Mouse (Mus musculus) forebrain, embryonic 10.5 days (tissue): ENCODE measurements around the gene Scamp4. TPM values are rescaled to one million over a fixed set of nuclear protein-coding genes. Genes with fewer than 3 reads are reported as not detected.
"Not testable (repeated sequence)": the region's sequence is repeated elsewhere in the genome, so short reads cannot be mapped to it uniquely, and the experiment has no call there.

Experiments used
- DNase-seq: peaks from one replicate; pipeline ENCODE4 v3.0.0-alpha.2; 2017; ENCODE audit warnings: low spot score; ENCODE audit errors: extremely low spot score
- H3K27ac ChIP-seq: fragments of 300-500 bp; sonication (generic); 2 replicates; pipeline ENCODE4 v1.5.1; 2016; ENCODE audit warnings: mild to moderate bottlenecking
- H3K27me3 ChIP-seq: fragments of 300-500 bp; sonication (generic); 2 replicates; pipeline ENCODE4 v1.6.1; 2016; ENCODE audit warnings: mild to moderate bottlenecking; ENCODE audit not compliant: poor library complexity, severe bottlenecking
- H3K36me3 ChIP-seq: fragments of 300-500 bp; sonication (generic); replicated peaks from 2 replicates; pipeline ENCODE4 v1.6.1; 2016; ENCODE audit warnings: mild to moderate bottlenecking, moderate library complexity
- H3K4me1 ChIP-seq: fragments of 300-500 bp; sonication (generic); 2 replicates; pipeline ENCODE4 v1.6.1; 2016
- H3K4me3 ChIP-seq: fragments of 300-500 bp; sonication (generic); 2 replicates; pipeline ENCODE4 v1.5.1; 2016; ENCODE audit warnings: mild to moderate bottlenecking, moderate library complexity
- H3K9me3 ChIP-seq: fragments of 300-500 bp; sonication (generic); 2 replicates; pipeline ENCODE4 v1.6.1; 2016; ENCODE audit warnings: mild to moderate bottlenecking, moderate library complexity
- WGBS: fragments of 180-500 bp; shearing (Covaris S2); methylation state at CpG from one replicate; pipeline ENCODE4 v1.1.7; 2016; 5-methylcytosine and 5-hydroxymethylcytosine counted together
- polyA plus RNA-seq: library from polyadenylated mRNA; unstranded; fragments of >200 nt; fragmentation: Nextera tagmentation; extraction: Ambion mirVana; gene quantifications from 2 replicates; pipeline ENCODE4 v1.2.1, GENCODE M21; 2016

The Scamp4 gene
- polyA plus RNA-seq, 1 experiment from 2014 or later: 91.5 TPM

DNA sequence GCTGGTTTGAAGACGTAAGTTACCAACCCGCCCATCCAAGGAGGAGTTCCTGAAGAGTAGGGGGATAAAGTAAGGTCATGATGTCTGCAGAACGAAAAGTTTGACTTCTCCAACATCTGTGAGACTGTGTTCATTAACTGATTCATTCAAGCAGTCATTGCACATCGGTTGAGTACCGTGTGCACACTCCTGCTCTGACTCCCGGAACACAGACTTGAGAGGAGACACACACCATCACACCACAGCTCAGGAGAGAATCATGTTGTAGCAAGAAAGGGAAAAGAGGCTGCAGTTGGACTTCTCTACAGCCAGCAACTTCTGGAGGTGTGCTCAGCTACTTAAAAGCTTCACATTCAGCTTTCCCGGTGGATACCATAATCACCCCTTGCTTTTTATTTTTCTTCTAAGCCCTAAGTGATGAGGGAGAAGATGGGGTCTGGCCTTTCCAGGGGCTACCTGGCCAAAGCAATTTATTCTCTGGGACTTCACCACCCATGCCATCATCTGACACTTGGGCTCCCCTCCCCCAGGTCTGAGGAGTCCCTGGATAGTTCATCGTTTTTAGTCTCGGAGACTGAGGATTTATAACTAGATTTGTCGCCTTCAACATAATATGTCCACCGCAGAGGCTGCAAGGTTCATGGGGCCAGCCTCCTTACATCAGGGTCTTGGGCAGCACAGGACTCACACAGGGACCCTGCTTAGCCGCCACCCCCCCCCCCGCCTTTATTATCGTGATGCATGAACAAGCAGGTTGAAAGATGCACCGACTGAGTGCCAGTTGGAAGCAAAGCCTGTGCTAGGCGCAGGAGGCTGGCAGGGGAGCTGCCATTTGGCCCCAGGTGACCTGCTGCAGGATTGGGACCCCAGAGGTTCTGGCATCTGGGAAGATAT, 18.4 kb downstream of the Scamp4 start:
- Histone ChIP-seq H3K27me3 (no peaks in the 10 kb centered on the region), H3K27ac (peak overlapping the region; percentile 96), H3K36me3 (peaks cover 19% of the 10 kb centered on the region), H3K9me3 (no peaks in the 10 kb centered on the region), H3K4me1 (peaks cover 53% of the 10 kb centered on the region), H3K4me3 (peak overlapping the region; percentile 84)
- no peak for DNase-seq
- WGBS: 57% methylated on average over 16 of the region's 16 CpGs

DNA sequence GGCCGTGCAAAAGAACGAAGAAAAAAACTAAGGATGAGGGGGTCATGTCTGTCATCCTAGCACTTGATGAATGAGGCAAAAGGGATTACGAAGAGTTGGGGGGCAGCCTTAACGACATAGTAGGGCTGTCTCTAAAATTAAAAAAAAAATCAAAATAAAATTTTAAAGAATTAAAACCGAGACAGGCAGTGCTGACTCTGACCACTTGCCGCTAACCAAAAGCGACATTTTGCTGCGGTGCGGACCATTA, 18.9 kb downstream of the Scamp4 start:
- Histone ChIP-seq H3K27ac (peak overlapping the region; percentile 96), H3K9me3 (no peaks in the 10 kb centered on the region), H3K27me3 (no peaks in the 10 kb centered on the region), H3K36me3 (peaks cover 16% of the 10 kb centered on the region), H3K4me3 (peak overlapping the region; percentile 84), H3K4me1 (peaks cover 53% of the 10 kb centered on the region)
- WGBS: 7% methylated on average over 9 of the region's 9 CpGs
- DNase-seq: no peak

DNA sequence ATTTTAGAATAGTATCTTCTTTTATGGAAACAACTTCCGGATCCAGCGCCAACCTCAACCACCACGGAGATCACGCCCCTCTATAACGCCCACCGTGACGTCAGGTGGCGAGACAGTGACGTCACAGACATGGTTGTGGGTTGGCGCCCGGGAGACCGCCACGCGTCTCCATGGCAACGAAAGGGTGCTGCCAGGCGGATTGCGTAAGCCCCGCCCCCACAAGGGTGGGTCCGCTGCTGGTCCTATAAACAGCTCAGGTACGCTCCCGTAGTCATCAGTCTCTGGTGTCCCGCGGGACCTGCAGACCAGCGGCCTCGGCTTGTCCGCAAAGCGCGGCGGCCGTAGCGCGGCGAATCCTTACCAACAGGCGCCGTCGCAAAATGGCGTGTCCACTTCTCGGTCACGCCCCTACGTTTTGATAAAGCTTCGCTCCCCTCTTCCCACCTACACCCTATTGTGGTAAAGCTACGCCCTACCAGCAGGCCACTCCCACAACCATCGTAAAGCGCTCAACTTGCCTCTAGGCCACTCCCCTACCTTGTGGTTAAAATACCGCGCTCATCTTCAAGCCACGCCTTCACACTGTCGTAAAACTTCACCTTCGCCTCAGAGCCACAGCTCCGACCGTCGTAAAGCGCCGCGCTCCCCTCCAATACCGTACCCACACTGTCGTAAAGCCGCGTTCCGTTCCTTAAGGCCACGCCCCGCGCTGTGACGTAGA, 19.4 kb downstream of the Scamp4 start:
- peaks cover 53% of the 10 kb centered on the region for H3K4me1 ChIP-seq
- WGBS: under 1% methylated on average over 64 of the region's 64 CpGs
- H3K9me3 ChIP-seq: no peaks in the 10 kb centered on the region
- H3K4me3 ChIP-seq: peak overlapping the region; percentile 84
- no peaks in the 10 kb centered on the region for H3K27me3 ChIP-seq
- H3K27ac ChIP-seq: peak overlapping the region; percentile 96
- DNase-seq: peak; percentile 99
- peaks cover 16% of the 10 kb centered on the region for H3K36me3 ChIP-seq

GRCm38 (mm10) chr10:80622661-80623456, 20.2 kb downstream of the Scamp4 start, which contains the start of gene Csnk1g2:
TSS of gene Csnk1g2 (plus strand) at chr10:80622838.
- H3K27me3 ChIP-seq: no peaks in the 10 kb centered on the region
- peaks cover 59% of the 10 kb centered on the region for H3K4me1 ChIP-seq
- H3K9me3 ChIP-seq: no peaks in the 10 kb centered on the region
- under 1% methylated on average over 75 of the region's 85 CpGs for WGBS
- DNase-seq: peak; percentile 38
- peaks cover 22% of the 10 kb centered on the region for H3K36me3 ChIP-seq
- peak within 1 kb of the TSS; percentile 96 for H3K27ac ChIP-seq
- H3K4me3 ChIP-seq: peak within 1 kb of the TSS; percentile 84

GRCm38 (mm10) chr10:80623457-80624191, 21.0 kb downstream of the Scamp4 start:
- Histone ChIP-seq H3K4me1 (peaks cover 58% of the 10 kb centered on the region), H3K36me3 (peaks cover 27% of the 10 kb centered on the region), H3K9me3 (no peaks in the 10 kb centered on the region), H3K27me3 (no peaks in the 10 kb centered on the region), H3K4me3 (peak overlapping the region; percentile 84), H3K27ac (peak overlapping the region; percentile 96)
- DNase-seq: peak; percentile 67
- 16% methylated on average over 15 of the region's 15 CpGs for WGBS

GRCm38 (mm10) chr10:80625764-80626163, 23.1 kb downstream of the Scamp4 start:
- H3K4me3 ChIP-seq: peak overlapping the region; percentile 16; the same call in 1 of the 2 replicates
- H3K4me1 ChIP-seq: peaks cover 48% of the 10 kb centered on the region
- WGBS: 98% methylated on average over 4 of the region's 4 CpGs
- no peak for DNase-seq
- no peaks in the 10 kb centered on the region for H3K27me3 ChIP-seq
- no peak overlapping the region for H3K27ac ChIP-seq
- no peaks in the 10 kb centered on the region for H3K9me3 ChIP-seq
- H3K36me3 ChIP-seq: peaks cover 48% of the 10 kb centered on the region

GRCm38 (mm10) chr10:80627685-80628084, 25.0 kb downstream of the Scamp4 start:
- DNase-seq: no peak
- no peaks in the 10 kb centered on the region for H3K27me3 ChIP-seq
- 69% methylated on average over 2 of the region's 2 CpGs for WGBS
- peaks cover 39% of the 10 kb centered on the region for H3K4me1 ChIP-seq
- no peak overlapping the region; the same call in 1 of the 2 replicates for H3K27ac ChIP-seq
- H3K9me3 ChIP-seq: no peaks in the 10 kb centered on the region
- no peak overlapping the region; the same call in 1 of the 2 replicates for H3K4me3 ChIP-seq
- H3K36me3 ChIP-seq: peaks cover 67% of the 10 kb centered on the region

DNA sequence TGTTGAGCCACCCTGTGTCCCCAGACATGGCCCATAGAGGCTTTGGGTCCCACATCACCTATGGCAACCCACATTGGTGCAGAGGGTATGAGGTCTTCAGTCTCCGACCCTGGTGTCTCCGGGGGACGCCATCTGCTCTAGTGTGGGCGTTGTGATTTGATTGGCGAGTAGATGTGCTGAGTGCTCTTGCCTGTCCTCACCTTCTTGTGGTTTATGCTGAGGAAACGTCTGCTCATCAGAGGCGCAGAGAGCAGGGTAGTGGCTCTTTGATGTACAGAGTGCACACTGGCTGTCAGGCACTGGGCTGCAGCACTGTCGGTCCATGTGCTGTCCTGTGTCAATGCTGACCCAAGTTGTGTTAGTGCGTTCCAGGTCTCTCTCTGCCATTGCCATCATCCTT, 26.3 kb downstream of the Scamp4 start:
- WGBS: 94% methylated on average over 9 of the region's 9 CpGs
- Histone ChIP-seq H3K9me3 (no peaks in the 10 kb centered on the region), H3K4me1 (peaks cover 29% of the 10 kb centered on the region), H3K4me3 (peak overlapping the region; percentile 6; the same call in 1 of the 2 replicates), H3K27me3 (no peaks in the 10 kb centered on the region), H3K27ac (no peak overlapping the region), H3K36me3 (peaks cover 76% of the 10 kb centered on the region)
- DNase-seq: no peak

- 92% methylated on average over 6 of the region's 6 CpGs for WGBS
- peaks cover 97% of the 10 kb centered on the region for H3K36me3 ChIP-seq
- no peak overlapping the region for H3K27ac ChIP-seq
- no peaks in the 10 kb centered on the region for H3K9me3 ChIP-seq
- no peak for DNase-seq
- no peaks in the 10 kb centered on the region for H3K4me1 ChIP-seq
- no peaks in the 10 kb centered on the region for H3K27me3 ChIP-seq
- no peak overlapping the region for H3K4me3 ChIP-seq
Measured at GRCm38 (mm10) chr10:80635345-80635744, 32.7 kb downstream of the Scamp4 start.

- WGBS: 93% methylated on average over 10 of the region's 10 CpGs
- Histone ChIP-seq H3K4me1 (peaks cover 7% of the 10 kb centered on the region), H3K4me3 (no peak overlapping the region), H3K9me3 (no peaks in the 10 kb centered on the region), H3K27ac (no peak overlapping the region), H3K27me3 (no peaks in the 10 kb centered on the region), H3K36me3 (peaks cover 91% of the 10 kb centered on the region)
- no peak for DNase-seq
Measured at GRCm38 (mm10) chr10:80646936-80647335, 44.3 kb downstream of the Scamp4 start.

- not testable (repeated sequence) for H3K27me3 ChIP-seq, H3K27ac ChIP-seq, DNase-seq, H3K9me3 ChIP-seq, H3K4me3 ChIP-seq
- Histone ChIP-seq H3K36me3 (peaks cover 73% of the 10 kb centered on the region), H3K4me1 (peaks cover 17% of the 10 kb centered on the region)
- WGBS: 90% methylated on average over 6 of the region's 6 CpGs
Measured at GRCm38 (mm10) chr10:80649910-80650309, 47.2 kb downstream of the Scamp4 start.

DNA sequence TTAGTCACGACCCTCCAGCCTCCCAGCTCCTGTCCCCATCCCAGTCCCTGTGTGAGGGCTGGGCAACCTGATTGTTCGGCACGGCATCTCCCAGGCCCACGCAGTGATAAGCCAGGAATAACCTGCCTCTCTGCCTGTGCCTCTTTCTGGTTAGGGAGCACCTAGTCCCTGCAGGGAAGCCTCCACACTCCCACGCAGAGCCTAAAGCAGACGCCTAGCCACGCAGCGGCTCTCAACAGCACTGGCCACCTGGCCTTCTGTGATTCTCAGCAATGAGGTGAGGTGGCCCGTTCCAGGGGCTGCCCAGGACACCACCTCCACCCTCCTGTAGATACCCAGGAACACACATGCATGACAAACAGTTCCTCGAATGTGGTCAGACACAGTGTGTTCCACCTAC, 47.7 kb downstream of the Scamp4 start:
- Histone ChIP-seq H3K36me3 (peaks cover 68% of the 10 kb centered on the region), H3K4me1 (peaks cover 22% of the 10 kb centered on the region), H3K9me3 (no peaks in the 10 kb centered on the region), H3K27ac (no peak overlapping the region), H3K27me3 (no peaks in the 10 kb centered on the region), H3K4me3 (no peak overlapping the region)
- no peak for DNase-seq
- WGBS: 92% methylated on average over 10 of the region's 10 CpGs
